Mouse (Mus musculus): Measurements from ENCODE around the gene Cacna1c. TPM values are rescaled to one million over a fixed set of nuclear protein-coding genes. Genes with fewer than 3 reads are reported as not detected.

The Cacna1c gene
- polyA plus RNA-seq, 1 experiment from 2014 or later: 7.1 TPM

GRCm38 (mm10) chr6:118741841-118742240 lies 454.4 kb downstream of the Cacna1c start:
- Histone ChIP-seq H3K9me3 (ENCODE audit: control insufficient read depth, low read length) (no peaks in the 10 kb centered on the region), H3K9ac (replicated peaks; ENCODE audit: low read length) (no peak overlapping the region), H3K4me3 (replicated peaks; ENCODE audit: low read depth, low read length) (no peak overlapping the region), H3K4me1 (ENCODE audit: control insufficient read depth, insufficient read depth, low read length) (no peaks in the 10 kb centered on the region), H3K4me2 (ENCODE audit: low read length) (no peak overlapping the region), H3K27me3 (ENCODE audit: control insufficient read depth, insufficient read depth, low read length) (no peaks in the 10 kb centered on the region), H3K36me3 (ENCODE audit: control insufficient read depth, insufficient read depth, low read length) (no peaks in the 10 kb centered on the region), H3K27ac (replicated peaks; ENCODE audit: low read depth, low read length) (no peak overlapping the region)
- WGBS: 95% methylated on average over 14 of the region's 14 CpGs
- DNase-seq: no peak
- no peak for ATAC-seq (ENCODE audit: low FRiP score, low TSS enrichment)

- DNase-seq: peak; percentile 23
- 87% methylated on average over 9 of the region's 9 CpGs for WGBS
- H3K27me3 ChIP-seq (ENCODE audit: control insufficient read depth, insufficient read depth, low read length): no peaks in the 10 kb centered on the region
- no peaks in the 10 kb centered on the region for H3K4me1 ChIP-seq (ENCODE audit: control insufficient read depth, insufficient read depth, low read length)
- no peak for ATAC-seq (ENCODE audit: low FRiP score, low TSS enrichment)
- no peak overlapping the region for H3K4me3 ChIP-seq (replicated peaks; ENCODE audit: low read depth, low read length)
- H3K36me3 ChIP-seq (ENCODE audit: control insufficient read depth, insufficient read depth, low read length): no peaks in the 10 kb centered on the region
- no peak overlapping the region for H3K27ac ChIP-seq (replicated peaks; ENCODE audit: low read depth, low read length)
- H3K4me2 ChIP-seq (ENCODE audit: low read length): no peak overlapping the region
- no peaks in the 10 kb centered on the region for H3K9me3 ChIP-seq (ENCODE audit: control insufficient read depth, low read length)
- H3K9ac ChIP-seq (replicated peaks; ENCODE audit: low read length): no peak overlapping the region
Measured at GRCm38 (mm10) chr6:118739961-118740599, 456.1 kb downstream of the Cacna1c start.

GRCm38 (mm10) chr6:118739344-118739743 lies 456.9 kb downstream of the Cacna1c start:
- peaks cover 4% of the 10 kb centered on the region; the same call in 1 of the 2 replicates for H3K36me3 ChIP-seq (ENCODE audit: control insufficient read depth, insufficient read depth, low read length)
- H3K9ac ChIP-seq (replicated peaks; ENCODE audit: low read length): no peak overlapping the region
- DNase-seq (no peak), ATAC-seq (ENCODE audit: low FRiP score, low TSS enrichment) (no peak)
- H3K27ac ChIP-seq (replicated peaks; ENCODE audit: low read depth, low read length): no peak overlapping the region
- H3K9me3 ChIP-seq (ENCODE audit: control insufficient read depth, low read length): no peaks in the 10 kb centered on the region
- 44% methylated on average over 4 of the region's 4 CpGs for WGBS
- no peak overlapping the region for H3K4me2 ChIP-seq (ENCODE audit: low read length)
- no peaks in the 10 kb centered on the region for H3K4me1 ChIP-seq (ENCODE audit: control insufficient read depth, insufficient read depth, low read length)
- H3K27me3 ChIP-seq (ENCODE audit: control insufficient read depth, insufficient read depth, low read length): no peaks in the 10 kb centered on the region
- H3K4me3 ChIP-seq (replicated peaks; ENCODE audit: low read depth, low read length): no peak overlapping the region

- DNase-seq (no peak), ATAC-seq (ENCODE audit: low FRiP score, low TSS enrichment) (no peak)
- no peaks in the 10 kb centered on the region for H3K9me3 ChIP-seq (ENCODE audit: control insufficient read depth, low read length)
- H3K4me1 ChIP-seq (ENCODE audit: control insufficient read depth, insufficient read depth, low read length): no peaks in the 10 kb centered on the region
- no peak overlapping the region for H3K27ac ChIP-seq (replicated peaks; ENCODE audit: low read depth, low read length)
- WGBS: 60% methylated on average over 3 of the region's 3 CpGs
- H3K4me3 ChIP-seq (replicated peaks; ENCODE audit: low read depth, low read length): no peak overlapping the region
- H3K27me3 ChIP-seq (ENCODE audit: control insufficient read depth, insufficient read depth, low read length): no peaks in the 10 kb centered on the region
- peaks cover 6% of the 10 kb centered on the region; the same call in 1 of the 2 replicates for H3K36me3 ChIP-seq (ENCODE audit: control insufficient read depth, insufficient read depth, low read length)
- no peak overlapping the region for H3K4me2 ChIP-seq (ENCODE audit: low read length)
- no peak overlapping the region for H3K9ac ChIP-seq (replicated peaks; ENCODE audit: low read length)
Measured at GRCm38 (mm10) chr6:118738656-118739055, 457.6 kb downstream of the Cacna1c start.

GRCm38 (mm10) chr6:118737078-118737477 lies 459.1 kb downstream of the Cacna1c start:
- Histone ChIP-seq H3K27ac (replicated peaks; ENCODE audit: low read depth, low read length) (no peak overlapping the region), H3K27me3 (ENCODE audit: control insufficient read depth, insufficient read depth, low read length) (no peaks in the 10 kb centered on the region), H3K4me1 (ENCODE audit: control insufficient read depth, insufficient read depth, low read length) (no peaks in the 10 kb centered on the region), H3K9me3 (ENCODE audit: control insufficient read depth, low read length) (no peaks in the 10 kb centered on the region), H3K4me3 (replicated peaks; ENCODE audit: low read depth, low read length) (no peak overlapping the region), H3K4me2 (ENCODE audit: low read length) (no peak overlapping the region), H3K9ac (replicated peaks; ENCODE audit: low read length) (no peak overlapping the region), H3K36me3 (ENCODE audit: control insufficient read depth, insufficient read depth, low read length) (peaks cover 6% of the 10 kb centered on the region; the same call in 1 of the 2 replicates)
- no peak for DNase-seq
- ATAC-seq (ENCODE audit: low FRiP score, low TSS enrichment): no peak
- WGBS: 74% methylated on average over 6 of the region's 6 CpGs

- Histone ChIP-seq H3K27ac (replicated peaks; ENCODE audit: low read depth, low read length) (no peak overlapping the region), H3K27me3 (ENCODE audit: control insufficient read depth, insufficient read depth, low read length) (no peaks in the 10 kb centered on the region), H3K9me3 (ENCODE audit: control insufficient read depth, low read length) (no peaks in the 10 kb centered on the region), H3K4me1 (ENCODE audit: control insufficient read depth, insufficient read depth, low read length) (no peaks in the 10 kb centered on the region), H3K4me2 (ENCODE audit: low read length) (no peak overlapping the region), H3K36me3 (ENCODE audit: control insufficient read depth, insufficient read depth, low read length) (peaks cover 6% of the 10 kb centered on the region; the same call in 1 of the 2 replicates), H3K9ac (replicated peaks; ENCODE audit: low read length) (no peak overlapping the region), H3K4me3 (replicated peaks; ENCODE audit: low read depth, low read length) (no peak overlapping the region)
- 91% methylated on average over 7 of the region's 7 CpGs for WGBS
- no peak for ATAC-seq (ENCODE audit: low FRiP score, low TSS enrichment)
- no peak for DNase-seq
Measured at GRCm38 (mm10) chr6:118736491-118736890, 459.7 kb downstream of the Cacna1c start.

- H3K36me3 ChIP-seq (ENCODE audit: control insufficient read depth, insufficient read depth, low read length): peaks cover 6% of the 10 kb centered on the region; the same call in 1 of the 2 replicates
- H3K9ac ChIP-seq (replicated peaks; ENCODE audit: low read length): no peak overlapping the region
- no peak overlapping the region for H3K27ac ChIP-seq (replicated peaks; ENCODE audit: low read depth, low read length)
- no peaks in the 10 kb centered on the region for H3K4me1 ChIP-seq (ENCODE audit: control insufficient read depth, insufficient read depth, low read length)
- ATAC-seq (ENCODE audit: low FRiP score, low TSS enrichment) (no peak), DNase-seq (no peak)
- H3K27me3 ChIP-seq (ENCODE audit: control insufficient read depth, insufficient read depth, low read length): no peaks in the 10 kb centered on the region
- WGBS: 94% methylated on average over 3 of the region's 3 CpGs
- H3K4me2 ChIP-seq (ENCODE audit: low read length): no peak overlapping the region
- H3K4me3 ChIP-seq (replicated peaks; ENCODE audit: low read depth, low read length): no peak overlapping the region
- no peaks in the 10 kb centered on the region for H3K9me3 ChIP-seq (ENCODE audit: control insufficient read depth, low read length)
Measured at GRCm38 (mm10) chr6:118735145-118735544, 461.1 kb downstream of the Cacna1c start.

- no peaks in the 10 kb centered on the region for H3K4me1 ChIP-seq (ENCODE audit: control insufficient read depth, insufficient read depth, low read length)
- H3K4me2 ChIP-seq (ENCODE audit: low read length): no peak overlapping the region
- no peak overlapping the region for H3K9ac ChIP-seq (replicated peaks; ENCODE audit: low read length)
- no peak for ATAC-seq (ENCODE audit: low FRiP score, low TSS enrichment)
- DNase-seq: no peak
- no peak overlapping the region for H3K4me3 ChIP-seq (replicated peaks; ENCODE audit: low read depth, low read length)
- WGBS: 94% methylated on average over 3 of the region's 3 CpGs
- H3K9me3 ChIP-seq (ENCODE audit: control insufficient read depth, low read length): no peaks in the 10 kb centered on the region
- no peaks in the 10 kb centered on the region for H3K27me3 ChIP-seq (ENCODE audit: control insufficient read depth, insufficient read depth, low read length)
- H3K36me3 ChIP-seq (ENCODE audit: control insufficient read depth, insufficient read depth, low read length): peaks cover 9% of the 10 kb centered on the region; the same call in 1 of the 2 replicates
- no peak overlapping the region for H3K27ac ChIP-seq (replicated peaks; ENCODE audit: low read depth, low read length)
Measured at GRCm38 (mm10) chr6:118731937-118732336, 464.3 kb downstream of the Cacna1c start.

- H3K4me1 ChIP-seq (ENCODE audit: control insufficient read depth, insufficient read depth, low read length): no peaks in the 10 kb centered on the region
- no peak overlapping the region for H3K4me2 ChIP-seq (ENCODE audit: low read length)
- H3K9ac ChIP-seq (replicated peaks; ENCODE audit: low read length): no peak overlapping the region
- no peak for ATAC-seq (ENCODE audit: low FRiP score, low TSS enrichment)
- H3K36me3 ChIP-seq (ENCODE audit: control insufficient read depth, insufficient read depth, low read length): 0 out of 2 replicates have a peak, but pooled peaks cover 5% of the 10 kb centered on the region
- WGBS: 68% methylated on average over 4 of the region's 4 CpGs
- H3K4me3 ChIP-seq (replicated peaks; ENCODE audit: low read depth, low read length): no peak overlapping the region
- no peak overlapping the region for H3K27ac ChIP-seq (replicated peaks; ENCODE audit: low read depth, low read length)
- no peak for DNase-seq
- no peaks in the 10 kb centered on the region for H3K9me3 ChIP-seq (ENCODE audit: control insufficient read depth, low read length)
- H3K27me3 ChIP-seq (ENCODE audit: control insufficient read depth, insufficient read depth, low read length): no peaks in the 10 kb centered on the region
Measured at GRCm38 (mm10) chr6:118724908-118725307, 471.3 kb downstream of the Cacna1c start.

Measured in midbrain, embryonic 14.5 days (tissue).